Mouse (Mus musculus) testis, adult 2 months (tissue): ENCODE data around the gene Chrm3.

Source experiments
- CTCF ChIP-seq: fragments of 200-500 bp; IDR thresholded peaks from 2 replicates; pipeline ENCODE4 v1.5.1; 2012; ENCODE audit warnings: low read depth, mild to moderate bottlenecking, inconsistent platforms, low read length, moderate library complexity; ENCODE audit not compliant: control insufficient read depth, insufficient read depth, insufficient replicate concordance
- POLR2A ChIP-seq: fragments of 200-500 bp; IDR thresholded peaks from 2 replicates; pipeline ENCODE4 v1.6.1; 2012; ENCODE audit warnings: low read depth, mild to moderate bottlenecking, inconsistent platforms, low read length, moderate library complexity; ENCODE audit not compliant: control insufficient read depth

GRCm38 (mm10) chr13:10251499-10252179 lies 109.0 kb downstream of the Chrm3 start:
- TF ChIP-seq CTCF (no peak), POLR2A (no peak)
